Mouse (Mus musculus) gastrocnemius, postnatal 10 days (tissue): Measurements from ENCODE around the gene Dcun1d4. TPM values are rescaled to one million over a fixed set of nuclear protein-coding genes. Genes with fewer than 3 reads are reported as not detected.

Experiments used
- DNase-seq: peaks from one replicate; pipeline ENCODE4 v3.0.0; 2021; ENCODE audit warnings: mixed read lengths
- total RNA-seq, 2 experiments: library from RNA; stranded (reverse); gene quantifications; 2 replicates each; pipeline ENCODE4 v1.2.3; 2021

Gene Dcun1d4
- total RNA-seq, 2 experiments from 2014 or later: 8.7 to 12.0 TPM

- no peak for DNase-seq
Measured at GRCm38 (mm10) chr5:73598943-73599695, 118.3 kb downstream of the Dcun1d4 start.

- DNase-seq: no peak
Measured at GRCm38 (mm10) chr5:73599991-73600390, 119.2 kb downstream of the Dcun1d4 start.

- no peak for DNase-seq
Measured at GRCm38 (mm10) chr5:73601361-73601763, 120.6 kb downstream of the Dcun1d4 start.

GRCm38 (mm10) chr5:73602865-73603264 is 122.1 kb downstream of the Dcun1d4 start:
- DNase-seq: no peak

GRCm38 (mm10) chr5:73604542-73604941 is 123.7 kb downstream of the Dcun1d4 start:
- no peak for DNase-seq

- DNase-seq: no peak
Measured at GRCm38 (mm10) chr5:73604964-73605363, 124.2 kb downstream of the Dcun1d4 start.

Other genes starting within 250 kb of the Dcun1d4 start
- gene Fryl, start 224.4 kb upstream of the Dcun1d4 start, total RNA-seq: 10 to 100 TPM; 23.8 to 36.4 TPM
- gene Ociad1, start 188.2 kb upstream of the Dcun1d4 start, total RNA-seq: 100 to 1,000 TPM; 176 to 185 TPM
- gene Ociad2, start 140.0 kb upstream of the Dcun1d4 start, total RNA-seq: 10 to 100 TPM; 33.0 to 36.0 TPM
- gene Cwh43, start 74.9 kb upstream of the Dcun1d4 start, total RNA-seq: not detected
- not detected for gene Lrrc66, start 151.5 kb downstream of the Dcun1d4 start, total RNA-seq
- 100 to 1,000 TPM; 105 to 106 TPM for gene Sgcb, start 166.8 kb downstream of the Dcun1d4 start, total RNA-seq
- under 1 TPM; 0.14 to 0.27 TPM for gene Spata18, start 170.4 kb downstream of the Dcun1d4 start, total RNA-seq